Mouse (Mus musculus): ENCODE data around the gene Cbx8. TPM values are rescaled to one million over a fixed set of nuclear protein-coding genes. Genes with fewer than 3 reads are reported as not detected.

Cbx8 gene
- polyA plus RNA-seq, 1 experiment from 2014 or later, result 3.1 TPM

- H3K4me1 ChIP-seq (ENCODE audit: control insufficient read depth, low read depth, low read length), result peaks cover 41% of the 10 kb centered on the region
- H3K36me3 ChIP-seq (ENCODE audit: control insufficient read depth, insufficient read depth), result peaks cover 13% of the 10 kb centered on the region
- H3K27me3 ChIP-seq (ENCODE audit: control insufficient read depth, insufficient read depth, low read depth, low read length), result peaks cover 3% of the 10 kb centered on the region; the same call in 1 of the 2 replicates
- no peak overlapping the region for H3K4me3 ChIP-seq (ENCODE audit: low read depth, low read length)
- H3K27ac ChIP-seq (ENCODE audit: low read length), result no peak overlapping the region
- H3K9ac ChIP-seq (ENCODE audit: low read depth, low read length), result no peak overlapping the region
- peak overlapping the region; percentile 17; the same call in 1 of the 2 replicates for H3K4me2 ChIP-seq (ENCODE audit: low read depth, low read length)
- 43% methylated on average over 7 of the region's 7 CpGs for WGBS (ENCODE audit: insufficient replicate concordance)
- no peak for ATAC-seq (ENCODE audit: low read depth)
- H3K9me3 ChIP-seq (replicated peaks; ENCODE audit: control insufficient read depth, low read length), result no peaks in the 10 kb centered on the region
Observed at GRCm38 (mm10) chr11:119079445-119079837, 38.7 kb upstream of the Cbx8 start.

- H3K4me2 ChIP-seq (ENCODE audit: low read depth, low read length), result peak overlapping the region; percentile 17; the same call in 1 of the 2 replicates
- H3K9ac ChIP-seq (ENCODE audit: low read depth, low read length), result no peak overlapping the region
- peaks cover 36% of the 10 kb centered on the region for H3K4me1 ChIP-seq (ENCODE audit: control insufficient read depth, low read depth, low read length)
- ATAC-seq (ENCODE audit: low read depth), result peak; percentile 43
- 27% methylated on average over 25 of the region's 27 CpGs for WGBS (ENCODE audit: insufficient replicate concordance)
- H3K36me3 ChIP-seq (ENCODE audit: control insufficient read depth, insufficient read depth), result peaks cover 13% of the 10 kb centered on the region
- no peaks in the 10 kb centered on the region for H3K27me3 ChIP-seq (ENCODE audit: control insufficient read depth, insufficient read depth, low read depth, low read length)
- H3K9me3 ChIP-seq (replicated peaks; ENCODE audit: control insufficient read depth, low read length), result no peaks in the 10 kb centered on the region
- no peak overlapping the region for H3K27ac ChIP-seq (ENCODE audit: low read length)
- no peak overlapping the region for H3K4me3 ChIP-seq (ENCODE audit: low read depth, low read length)
Observed at GRCm38 (mm10) chr11:119078691-119079444, 38.1 kb upstream of the Cbx8 start.

- H3K9ac ChIP-seq (ENCODE audit: low read depth, low read length), result no peak overlapping the region
- peaks cover 2% of the 10 kb centered on the region; the same call in 1 of the 2 replicates for H3K27me3 ChIP-seq (ENCODE audit: control insufficient read depth, insufficient read depth, low read depth, low read length)
- H3K4me3 ChIP-seq (ENCODE audit: low read depth, low read length), result no peak overlapping the region
- H3K36me3 ChIP-seq (ENCODE audit: control insufficient read depth, insufficient read depth), result peaks cover 13% of the 10 kb centered on the region
- no peaks in the 10 kb centered on the region for H3K9me3 ChIP-seq (replicated peaks; ENCODE audit: control insufficient read depth, low read length)
- ATAC-seq (ENCODE audit: low read depth), result no peak
- H3K4me2 ChIP-seq (ENCODE audit: low read depth, low read length), result no peak overlapping the region
- 62% methylated on average over 4 of the region's 4 CpGs for WGBS (ENCODE audit: insufficient replicate concordance)
- H3K27ac ChIP-seq (ENCODE audit: low read length), result no peak overlapping the region
- peaks cover 25% of the 10 kb centered on the region for H3K4me1 ChIP-seq (ENCODE audit: control insufficient read depth, low read depth, low read length)
Observed at GRCm38 (mm10) chr11:119077755-119078154, 37.0 kb upstream of the Cbx8 start.

- peaks cover 14% of the 10 kb centered on the region for H3K4me1 ChIP-seq (ENCODE audit: control insufficient read depth, low read depth, low read length)
- H3K9me3 ChIP-seq (replicated peaks; ENCODE audit: control insufficient read depth, low read length), result no peaks in the 10 kb centered on the region
- peaks cover 3% of the 10 kb centered on the region for H3K36me3 ChIP-seq (ENCODE audit: control insufficient read depth, insufficient read depth)
- peaks cover 2% of the 10 kb centered on the region; the same call in 1 of the 2 replicates for H3K27me3 ChIP-seq (ENCODE audit: control insufficient read depth, insufficient read depth, low read depth, low read length)
- no peak overlapping the region for H3K4me3 ChIP-seq (ENCODE audit: low read depth, low read length)
- no peak for ATAC-seq (ENCODE audit: low read depth)
- H3K4me2 ChIP-seq (ENCODE audit: low read depth, low read length), result no peak overlapping the region
- no peak overlapping the region for H3K9ac ChIP-seq (ENCODE audit: low read depth, low read length)
- H3K27ac ChIP-seq (ENCODE audit: low read length), result no peak overlapping the region
- WGBS (ENCODE audit: insufficient replicate concordance), result 18% methylated on average over 5 of the region's 5 CpGs
Observed at GRCm38 (mm10) chr11:119075805-119076204, 35.0 kb upstream of the Cbx8 start.

GRCm38 (mm10) chr11:119073876-119074433, 33.2 kb upstream of the Cbx8 start:
- no peak overlapping the region for H3K4me3 ChIP-seq (ENCODE audit: low read depth, low read length)
- peaks cover 2% of the 10 kb centered on the region; the same call in 1 of the 2 replicates for H3K27me3 ChIP-seq (ENCODE audit: control insufficient read depth, insufficient read depth, low read depth, low read length)
- no peaks in the 10 kb centered on the region for H3K36me3 ChIP-seq (ENCODE audit: control insufficient read depth, insufficient read depth)
- no peak overlapping the region for H3K27ac ChIP-seq (ENCODE audit: low read length)
- H3K9me3 ChIP-seq (replicated peaks; ENCODE audit: control insufficient read depth, low read length), result no peaks in the 10 kb centered on the region
- WGBS (ENCODE audit: insufficient replicate concordance), result 52% methylated on average over 6 of the region's 6 CpGs
- ATAC-seq (ENCODE audit: low read depth), result no peak
- H3K4me1 ChIP-seq (ENCODE audit: control insufficient read depth, low read depth, low read length), result peaks cover 4% of the 10 kb centered on the region
- no peak overlapping the region for H3K4me2 ChIP-seq (ENCODE audit: low read depth, low read length)
- H3K9ac ChIP-seq (ENCODE audit: low read depth, low read length), result no peak overlapping the region

GRCm38 (mm10) chr11:119072986-119073385, 32.2 kb upstream of the Cbx8 start:
- no peaks in the 10 kb centered on the region for H3K4me1 ChIP-seq (ENCODE audit: control insufficient read depth, low read depth, low read length)
- ATAC-seq (ENCODE audit: low read depth), result no peak
- H3K9me3 ChIP-seq (replicated peaks; ENCODE audit: control insufficient read depth, low read length), result no peaks in the 10 kb centered on the region
- no peak overlapping the region for H3K9ac ChIP-seq (ENCODE audit: low read depth, low read length)
- H3K27ac ChIP-seq (ENCODE audit: low read length), result no peak overlapping the region
- no peak overlapping the region for H3K4me2 ChIP-seq (ENCODE audit: low read depth, low read length)
- peaks cover 2% of the 10 kb centered on the region; the same call in 1 of the 2 replicates for H3K27me3 ChIP-seq (ENCODE audit: control insufficient read depth, insufficient read depth, low read depth, low read length)
- WGBS (ENCODE audit: insufficient replicate concordance), result 53% methylated on average over 6 of the region's 6 CpGs
- H3K36me3 ChIP-seq (ENCODE audit: control insufficient read depth, insufficient read depth), result no peaks in the 10 kb centered on the region
- H3K4me3 ChIP-seq (ENCODE audit: low read depth, low read length), result no peak overlapping the region

- Histone ChIP-seq H3K27me3 (ENCODE audit: control insufficient read depth, insufficient read depth, low read depth, low read length) (peaks cover 2% of the 10 kb centered on the region; the same call in 1 of the 2 replicates), H3K27ac (ENCODE audit: low read length) (no peak overlapping the region), H3K4me3 (ENCODE audit: low read depth, low read length) (no peak overlapping the region), H3K4me1 (ENCODE audit: control insufficient read depth, low read depth, low read length) (no peaks in the 10 kb centered on the region), H3K9me3 (replicated peaks; ENCODE audit: control insufficient read depth, low read length) (no peaks in the 10 kb centered on the region), H3K9ac (ENCODE audit: low read depth, low read length) (no peak overlapping the region), H3K4me2 (ENCODE audit: low read depth, low read length) (no peak overlapping the region), H3K36me3 (ENCODE audit: control insufficient read depth, insufficient read depth) (no peaks in the 10 kb centered on the region)
- no peak for ATAC-seq (ENCODE audit: low read depth)
- 56% methylated on average over 7 of the region's 7 CpGs for WGBS (ENCODE audit: insufficient replicate concordance)
Observed at GRCm38 (mm10) chr11:119072239-119072638, 31.5 kb upstream of the Cbx8 start.

GRCm38 (mm10) chr11:119066841-119067240, 26.1 kb upstream of the Cbx8 start:
- WGBS (ENCODE audit: insufficient replicate concordance), result 62% methylated on average over 8 of the region's 8 CpGs
- no peaks in the 10 kb centered on the region for H3K36me3 ChIP-seq (ENCODE audit: control insufficient read depth, insufficient read depth)
- H3K27ac ChIP-seq (ENCODE audit: low read length), result no peak overlapping the region
- no peaks in the 10 kb centered on the region for H3K4me1 ChIP-seq (ENCODE audit: control insufficient read depth, low read depth, low read length)
- H3K4me3 ChIP-seq (ENCODE audit: low read depth, low read length), result no peak overlapping the region
- peaks cover 6% of the 10 kb centered on the region for H3K27me3 ChIP-seq (ENCODE audit: control insufficient read depth, insufficient read depth, low read depth, low read length)
- no peak for ATAC-seq (ENCODE audit: low read depth)
- no peak overlapping the region for H3K9ac ChIP-seq (ENCODE audit: low read depth, low read length)
- no peaks in the 10 kb centered on the region for H3K9me3 ChIP-seq (replicated peaks; ENCODE audit: control insufficient read depth, low read length)
- no peak overlapping the region for H3K4me2 ChIP-seq (ENCODE audit: low read depth, low read length)

GRCm38 (mm10) chr11:119059256-119059655, 18.5 kb upstream of the Cbx8 start:
- H3K4me2 ChIP-seq (ENCODE audit: low read depth, low read length), result no peak overlapping the region
- ATAC-seq (ENCODE audit: low read depth), result no peak

More at GRCm38 (mm10) chr11:119059256-119059655, 18.5 kb upstream of the Cbx8 start:
- H3K9ac ChIP-seq (ENCODE audit: low read depth, low read length), result no peak overlapping the region
- no peaks in the 10 kb centered on the region for H3K9me3 ChIP-seq (replicated peaks; ENCODE audit: control insufficient read depth, low read length)
- no peaks in the 10 kb centered on the region for H3K36me3 ChIP-seq (ENCODE audit: control insufficient read depth, insufficient read depth)
- no peak overlapping the region for H3K27ac ChIP-seq (ENCODE audit: low read length)
- peaks cover 68% of the 10 kb centered on the region for H3K27me3 ChIP-seq (ENCODE audit: control insufficient read depth, insufficient read depth, low read depth, low read length)
- no peak overlapping the region for H3K4me3 ChIP-seq (ENCODE audit: low read depth, low read length)
- WGBS (ENCODE audit: insufficient replicate concordance), result 4% methylated on average over 3 of the region's 3 CpGs
- H3K4me1 ChIP-seq (ENCODE audit: control insufficient read depth, low read depth, low read length), result peaks cover 19% of the 10 kb centered on the region
